Mouse (Mus musculus) MEL (cell line): Measurements from ENCODE around the gene Amot.

Source experiments
- BHLHE40 ChIP-seq: IDR thresholded peaks from 2 replicates; pipeline ENCODE4 v1.6.1; 2012; ENCODE audit warnings: low read depth, mild to moderate bottlenecking, inconsistent platforms, low read length, improper control_type of control experiment, borderline replicate concordance
- CTCF ChIP-seq, 3 experiments: IDR thresholded peaks in 2 of 3; conservative IDR thresholded peaks in 1 of 3; 2 replicates each; pipeline ENCODE4 v1.5.1; 2011 to 2012; ENCODE audit warnings: low read length in 3 of 3, low read depth in 2 of 3, mild to moderate bottlenecking in 2 of 3, improper control_type of control experiment in 1 of 3, inconsistent platforms in 1 of 3, mixed read lengths in 1 of 3, moderate library complexity in 1 of 3; ENCODE audit not compliant: control insufficient read depth in 1 of 3, insufficient read depth in 1 of 3, poor library complexity in 1 of 3, severe bottlenecking in 1 of 3
- GABPA ChIP-seq: IDR thresholded peaks from 2 replicates; pipeline ENCODE4 v1.6.1; 2012; ENCODE audit warnings: low read depth, mild to moderate bottlenecking, inconsistent platforms, low read length, improper control_type of control experiment, moderate library complexity
- MXI1 ChIP-seq: IDR thresholded peaks from 2 replicates; pipeline ENCODE4 v1.6.1; 2011; ENCODE audit warnings: mild to moderate bottlenecking, low read depth, low read length, improper control_type of control experiment
- POLR2A ChIP-seq, 2 experiments: IDR thresholded peaks; 2 replicates each; pipeline ENCODE4 v1.6.1; 2011 to 2012; ENCODE audit warnings: low read length in 2 of 2, mild to moderate bottlenecking in 2 of 2, control low read depth in 1 of 2, improper control_type of control experiment in 1 of 2, low read depth in 1 of 2, moderate library complexity in 1 of 2; ENCODE audit not compliant: control insufficient read depth in 1 of 2, insufficient read depth in 1 of 2, poor library complexity in 1 of 2
- TBP ChIP-seq: IDR thresholded peaks from 2 replicates; pipeline ENCODE4 v1.8.0; 2011; ENCODE audit warnings: low read depth, low read length, improper control_type of control experiment

GRCm38 (mm10) chrX:145543602-145544490, 38.9 kb upstream of the Amot start:
- TF ChIP-seq CTCF (IDR thresholded peaks at IDR 0.05 in 2 of 3, conservative IDR thresholded peaks at IDR 0.05 in 1 of 3; ENCODE audit: control insufficient read depth in 1 of 3, insufficient read depth in 1 of 3, low read depth in 2 of 3, low read length in 3 of 3, poor library complexity in 1 of 3, severe bottlenecking in 1 of 3), result no peak
- no peak for TF ChIP-seq GABPA
- no peak for TF ChIP-seq TBP
- no peak for TF ChIP-seq POLR2A (IDR thresholded peaks at IDR 0.05; ENCODE audit: control insufficient read depth in 1 of 2, insufficient read depth in 1 of 2, low read depth in 1 of 2, low read length in 2 of 2, poor library complexity in 1 of 2)
- no peak for TF ChIP-seq BHLHE40
- TF ChIP-seq MXI1, result no peak
